Mouse (Mus musculus) erythroid progenitor cell, adult 5-6 weeks (primary cell): ENCODE results near the gene Calm3. TPM values are rescaled to one million over a fixed set of nuclear protein-coding genes. Genes with fewer than 3 reads are reported as not detected.
"Not testable (repeated sequence)": the region's sequence is repeated elsewhere in the genome, so short reads cannot be mapped to it uniquely, and the experiment has no call there.

Source experiments
- ATAC-seq: replicated peaks from 2 replicates; pipeline ENCODE4 v1.8.0; 2016; ENCODE audit warnings: moderate number of reproducible peaks, mild to moderate bottlenecking, moderate TSS enrichment, inconsistent platforms; ENCODE audit not compliant: poor library complexity, low FRiP score, severe bottlenecking
- total RNA-seq, 2 experiments: library from RNA; stranded (forward) in 1 of 2; stranded (reverse) in 1 of 2; fragments of 150-400 nt in 1 of 2; fragments of 186-747, 209-891 nt in 1 of 2; gene quantifications; 2 replicates each; pipeline versions ENCODE4 v1.2.3 to v1.2.4; 2015 to 2017; ENCODE audit warnings: low replicate concordance in 2 of 2

Calm3 gene
- total RNA-seq (2015; ENCODE audit: low replicate concordance) = 131 and 141 TPM in 2 replicates
- total RNA-seq (2017; ENCODE audit: low replicate concordance) = 258 and 325 TPM in 2 replicates

- peak; percentile 85 for ATAC-seq
Observed at GRCm38 (mm10) chr7:16924037-16924834, at the start of gene Calm3. TSS of gene Calm3 (minus strand) at chr7:16924114.

- ATAC-seq = no peak
Observed at GRCm38 (mm10) chr7:16971160-16971559, 47.2 kb upstream of the Calm3 start.

GRCm38 (mm10) chr7:16968414-16968813, 44.5 kb upstream of the Calm3 start:
- no peak for ATAC-seq

GRCm38 (mm10) chr7:16961678-16962077, 37.8 kb upstream of the Calm3 start:
- no peak for ATAC-seq

- ATAC-seq = no peak
Observed at GRCm38 (mm10) chr7:16959539-16960187, 35.7 kb upstream of the Calm3 start, which contains the start of gene Pnmal1. TSS of gene Pnmal1 (plus strand) at chr7:16959679.

GRCm38 (mm10) chr7:16956410-16957265, 32.7 kb upstream of the Calm3 start:
- ATAC-seq = no peak

GRCm38 (mm10) chr7:16955712-16956111, 31.8 kb upstream of the Calm3 start:
- ATAC-seq = no peak

GRCm38 (mm10) chr7:16953776-16954175, 29.9 kb upstream of the Calm3 start:
- ATAC-seq = not testable (repeated sequence)

GRCm38 (mm10) chr7:16950861-16951635, 27.1 kb upstream of the Calm3 start:
- no peak for ATAC-seq

GRCm38 (mm10) chr7:16949908-16950841, 26.3 kb upstream of the Calm3 start:
- ATAC-seq = peak; percentile 62

GRCm38 (mm10) chr7:16948923-16949458, 25.1 kb upstream of the Calm3 start:
- ATAC-seq = no peak

GRCm38 (mm10) chr7:16947959-16948361, 24.0 kb upstream of the Calm3 start:
- ATAC-seq = no peak

GRCm38 (mm10) chr7:16947349-16947895, 23.5 kb upstream of the Calm3 start:
- ATAC-seq = no peak

GRCm38 (mm10) chr7:16946441-16947348, 22.8 kb upstream of the Calm3 start:
- ATAC-seq = no peak

- ATAC-seq = no peak
Observed at GRCm38 (mm10) chr7:16945419-16945818, 21.5 kb upstream of the Calm3 start.

GRCm38 (mm10) chr7:16944808-16945315, 20.9 kb upstream of the Calm3 start:
- ATAC-seq = no peak
